Mouse (Mus musculus) midbrain, embryonic 16.5 days (tissue): ENCODE measurements around the gene Mpp2. TPM values are rescaled to one million over a fixed set of nuclear protein-coding genes. Genes with fewer than 3 reads are reported as not detected.
A peak's percentile ranks its signal among the peaks of the same experiment; 100 is the strongest.

Experiments
- ATAC-seq: fragments of 200-750 bp; cut with Nextera tagmentation; 2 replicates; pipeline ENCODE4 v1.8.0; 2017; ENCODE audit warnings: moderate TSS enrichment
- H3K27ac ChIP-seq: fragments of 300-500 bp; sonication (generic); 2 replicates; pipeline ENCODE4 v1.5.1; 2014; ENCODE audit warnings: mild to moderate bottlenecking, low read length, mixed read lengths
- H3K27me3 ChIP-seq: fragments of 300-500 bp; sonication (generic); 2 replicates; pipeline ENCODE4 v1.6.1; 2014; ENCODE audit warnings: low read depth, low read length, mixed read lengths; ENCODE audit not compliant: control insufficient read depth, insufficient read depth
- H3K36me3 ChIP-seq: fragments of 300-500 bp; sonication (generic); 2 replicates; pipeline ENCODE4 v1.6.1; 2014; ENCODE audit warnings: mild to moderate bottlenecking, low read length, moderate library complexity, mixed read lengths; ENCODE audit not compliant: control insufficient read depth, insufficient read depth
- H3K4me1 ChIP-seq: fragments of 300-500 bp; sonication (generic); 2 replicates; pipeline ENCODE4 v1.6.1; 2014; ENCODE audit warnings: mild to moderate bottlenecking, low read length, mixed read lengths; ENCODE audit not compliant: control insufficient read depth, insufficient read depth
- H3K4me2 ChIP-seq: fragments of 300-500 bp; sonication (generic); 2 replicates; pipeline ENCODE4 v1.6.1; 2014; ENCODE audit warnings: mild to moderate bottlenecking, low read length, mixed read lengths
- H3K4me3 ChIP-seq: fragments of 300-500 bp; sonication (generic); 2 replicates; pipeline ENCODE4 v1.5.1; 2014; ENCODE audit warnings: low read depth, mild to moderate bottlenecking, low read length, moderate library complexity, mixed read lengths
- H3K9ac ChIP-seq: fragments of 300-500 bp; sonication (generic); 2 replicates; pipeline ENCODE4 v1.6.1; 2014; ENCODE audit warnings: low read depth, low read length, mixed read lengths
- H3K9me3 ChIP-seq: fragments of 300-500 bp; sonication (generic); replicated peaks from 2 replicates; pipeline ENCODE4 v1.6.1; 2014; ENCODE audit warnings: mild to moderate bottlenecking, low read length, mixed read lengths; ENCODE audit not compliant: control insufficient read depth, poor library complexity, severe bottlenecking
- WGBS: fragments of 180-500 bp; shearing (Covaris S2); extraction: QIAGEN DNeasy Blood & Tissue Kit; methylation state at CpG from one replicate; pipeline ENCODE4 v1.1.7; 2014; 5-methylcytosine and 5-hydroxymethylcytosine counted together
- polyA plus RNA-seq: library from polyadenylated mRNA; unstranded; fragments of >200 nt; fragmentation: Nextera tagmentation; extraction: Ambion mirVana; gene quantifications from 2 replicates; pipeline ENCODE4 v1.2.1, GENCODE M21; 2015

The Mpp2 gene
- polyA plus RNA-seq, 1 experiment from 2014 or later = 39.9 TPM

GRCm38 (mm10) chr11:102044691-102045212 is 43.6 kb downstream of the Mpp2 start:
- H3K27ac ChIP-seq = no peak overlapping the region
- no peaks in the 10 kb centered on the region; the same call in 1 of the 2 replicates for H3K36me3 ChIP-seq
- H3K4me2 ChIP-seq = no peak overlapping the region
- ATAC-seq = no peak
- H3K9me3 ChIP-seq = peaks cover 11% of the 10 kb centered on the region; the same call in 1 of the 2 replicates
- H3K9ac ChIP-seq = no peak overlapping the region
- no peak overlapping the region for H3K4me3 ChIP-seq
- H3K27me3 ChIP-seq = no peaks in the 10 kb centered on the region
- no peaks in the 10 kb centered on the region for H3K4me1 ChIP-seq
- WGBS = 88% methylated on average over 7 of the region's 7 CpGs

- 88% methylated on average over 6 of the region's 6 CpGs for WGBS
- peaks cover 11% of the 10 kb centered on the region; the same call in 1 of the 2 replicates for H3K9me3 ChIP-seq
- ATAC-seq = no peak
- H3K4me1 ChIP-seq = no peaks in the 10 kb centered on the region
- H3K4me2 ChIP-seq = no peak overlapping the region
- H3K27me3 ChIP-seq = no peaks in the 10 kb centered on the region
- no peak overlapping the region for H3K9ac ChIP-seq
- no peaks in the 10 kb centered on the region; the same call in 1 of the 2 replicates for H3K36me3 ChIP-seq
- H3K4me3 ChIP-seq = no peak overlapping the region
- H3K27ac ChIP-seq = no peak overlapping the region
Measured at GRCm38 (mm10) chr11:102043381-102043780, 44.9 kb downstream of the Mpp2 start.

DNA sequence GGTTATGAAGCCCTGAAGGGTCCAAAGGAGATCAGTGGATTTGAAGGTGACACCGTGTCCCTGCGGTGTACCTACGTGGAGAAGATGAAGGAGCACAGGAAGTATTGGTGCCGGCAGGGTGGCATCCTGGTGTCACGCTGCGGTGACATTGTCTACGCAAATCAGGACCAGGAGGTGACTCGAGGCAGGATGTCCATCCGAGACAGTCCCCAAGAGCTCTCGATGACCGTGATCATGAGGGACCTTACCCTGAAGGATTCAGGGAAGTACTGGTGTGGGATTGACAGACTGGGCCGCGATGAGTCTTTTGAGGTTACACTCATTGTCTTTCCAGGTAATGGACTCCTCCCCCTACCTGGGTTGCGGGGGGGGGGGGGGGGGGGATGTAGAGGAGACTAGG is 45.3 kb downstream of the Mpp2 start:
- no peaks in the 10 kb centered on the region for H3K27me3 ChIP-seq
- no peak overlapping the region for H3K9ac ChIP-seq
- H3K27ac ChIP-seq = no peak overlapping the region
- no peak overlapping the region for H3K4me3 ChIP-seq
- no peaks in the 10 kb centered on the region for H3K4me1 ChIP-seq
- H3K4me2 ChIP-seq = no peak overlapping the region
- peaks cover 11% of the 10 kb centered on the region; the same call in 1 of the 2 replicates for H3K9me3 ChIP-seq
- no peak for ATAC-seq
- H3K36me3 ChIP-seq = no peaks in the 10 kb centered on the region; the same call in 1 of the 2 replicates
- WGBS = 89% methylated on average over 13 of the region's 14 CpGs

DNA sequence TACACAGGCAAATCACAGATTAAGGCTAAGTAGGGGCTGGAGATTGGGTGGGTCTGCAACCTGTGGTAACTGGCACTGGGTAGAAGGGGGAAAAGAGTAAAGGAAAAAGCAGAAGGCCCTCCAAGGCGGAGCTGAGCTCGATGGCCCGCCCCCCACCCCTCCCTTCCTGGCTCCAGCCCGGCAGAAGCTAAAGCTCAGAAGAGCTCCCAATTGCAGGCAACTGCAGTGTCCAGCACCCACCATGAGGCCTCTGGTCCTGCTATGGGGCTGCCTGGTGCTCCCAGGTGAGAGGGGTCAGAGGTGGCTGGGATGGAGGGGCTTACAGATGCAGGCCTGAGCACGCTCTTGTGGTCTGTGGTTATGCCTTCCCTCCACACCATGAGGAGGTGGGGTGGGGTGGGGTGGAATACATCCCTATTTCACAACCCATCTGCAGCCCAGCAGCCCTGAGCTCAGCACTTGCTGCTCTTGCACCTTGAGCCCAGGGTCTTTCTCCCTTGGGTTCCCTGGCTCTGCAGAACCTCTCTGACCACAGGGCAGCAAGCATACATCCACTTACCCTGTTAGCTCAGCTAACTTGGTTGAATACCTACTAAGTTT is 46.9 kb downstream of the Mpp2 start, which contains the start of gene Cd300lg:
Cd300lg (plus strand) TSS at position 160 of the 600 bp plus-strand sequence.
- Histone ChIP-seq H3K4me3 (no peak within 1 kb of the TSS), H3K4me1 (no peaks in the 10 kb centered on the region), H3K27me3 (no peaks in the 10 kb centered on the region), H3K36me3 (no peaks in the 10 kb centered on the region; the same call in 1 of the 2 replicates), H3K9me3 (peaks cover 11% of the 10 kb centered on the region; the same call in 1 of the 2 replicates), H3K4me2 (no peak within 1 kb of the TSS), H3K27ac (no peak within 1 kb of the TSS), H3K9ac (no peak within 1 kb of the TSS)
- no peak for ATAC-seq
- 66% methylated on average over 5 of the region's 5 CpGs for WGBS

DNA sequence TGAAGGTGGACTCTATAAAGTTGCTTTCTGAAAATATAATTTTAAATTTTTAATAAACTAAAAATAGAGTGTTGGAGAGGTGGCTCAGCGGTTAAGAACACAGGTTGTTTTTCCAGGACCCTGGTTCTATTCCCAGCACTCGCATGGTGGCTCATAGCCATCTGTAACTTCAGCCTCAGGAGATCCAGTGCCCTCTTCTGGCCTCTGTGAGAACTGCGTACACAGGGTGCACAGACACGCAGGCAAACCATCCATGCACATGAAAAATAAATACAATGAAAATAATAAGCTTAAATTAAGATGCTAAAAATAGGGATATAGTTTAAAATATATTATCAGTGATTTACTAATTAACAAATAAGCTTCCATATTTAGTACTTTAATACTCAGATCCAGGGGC is 47.7 kb downstream of the Mpp2 start:
- no peak overlapping the region for H3K27ac ChIP-seq
- no peak overlapping the region for H3K4me2 ChIP-seq
- no peaks in the 10 kb centered on the region; the same call in 1 of the 2 replicates for H3K36me3 ChIP-seq
- no peaks in the 10 kb centered on the region for H3K27me3 ChIP-seq
- no peak for ATAC-seq
- no peak overlapping the region for H3K4me3 ChIP-seq
- peaks cover 6% of the 10 kb centered on the region; the same call in 1 of the 2 replicates for H3K9me3 ChIP-seq
- 68% methylated on average over 4 of the region's 4 CpGs for WGBS
- H3K4me1 ChIP-seq = no peaks in the 10 kb centered on the region
- H3K9ac ChIP-seq = no peak overlapping the region

DNA sequence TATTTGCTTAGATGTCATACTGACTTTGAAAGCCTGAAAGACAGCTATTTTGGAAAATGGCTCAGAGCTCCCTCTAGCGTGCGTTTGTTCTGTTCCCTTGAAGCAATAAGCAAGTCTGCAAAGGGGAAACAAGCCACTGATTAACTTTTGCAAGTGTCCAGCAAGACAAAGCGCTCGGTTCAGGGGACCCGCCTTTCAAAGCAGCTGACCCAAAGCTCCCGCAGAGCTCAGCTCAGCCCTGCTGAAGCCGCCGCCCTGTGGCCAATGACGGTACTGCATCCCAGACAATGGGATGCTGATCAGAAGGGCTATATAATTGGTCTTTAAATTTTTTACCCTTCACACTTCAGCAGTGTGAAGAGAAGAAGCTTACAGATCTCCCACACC is 48.2 kb downstream of the Mpp2 start:
- H3K9me3 ChIP-seq = peaks cover 1% of the 10 kb centered on the region; the same call in 1 of the 2 replicates
- no peaks in the 10 kb centered on the region for H3K36me3 ChIP-seq
- no peaks in the 10 kb centered on the region for H3K27me3 ChIP-seq
- peak overlapping the region; percentile 20; the same call in 1 of the 2 replicates for H3K4me2 ChIP-seq
- H3K27ac ChIP-seq = no peak overlapping the region
- peak; percentile 48; the same call in 1 of the 2 replicates for ATAC-seq
- H3K4me1 ChIP-seq = no peaks in the 10 kb centered on the region
- WGBS = under 1% methylated on average over 9 of the region's 9 CpGs
- H3K9ac ChIP-seq = no peak overlapping the region
- H3K4me3 ChIP-seq = no peak overlapping the region

DNA sequence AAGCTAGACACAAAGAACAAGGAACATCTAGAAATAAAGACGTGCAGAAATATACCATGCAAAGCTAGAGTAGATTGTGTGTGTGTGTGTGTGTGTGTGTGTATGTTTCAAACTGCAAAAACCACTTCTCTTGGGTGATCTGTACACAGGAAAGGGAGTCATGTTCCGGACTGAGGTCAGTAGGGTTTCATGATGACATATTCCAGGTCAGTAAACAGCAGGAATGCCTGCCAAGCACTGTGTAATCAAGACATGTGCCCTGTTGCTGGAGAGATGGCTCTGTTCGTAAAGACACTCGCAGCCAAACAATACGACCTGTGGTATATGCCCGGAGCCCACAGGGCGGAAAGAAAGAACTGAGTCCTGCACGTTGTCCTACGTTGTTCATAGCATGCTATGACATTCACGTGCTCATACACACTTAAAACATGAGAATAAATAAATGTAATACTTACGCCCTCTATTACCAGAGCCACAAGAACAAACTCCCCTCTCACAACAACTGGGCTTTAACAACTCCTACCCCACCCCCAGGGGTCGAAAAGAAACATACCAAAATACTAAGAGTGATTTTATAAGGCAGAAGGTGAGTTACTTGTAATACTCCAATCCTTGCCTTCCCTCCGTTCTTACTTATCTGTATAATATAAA is 48.7 kb downstream of the Mpp2 start:
- Histone ChIP-seq H3K9ac (no peak overlapping the region), H3K4me3 (no peak overlapping the region), H3K4me1 (0 out of 2 replicates have a peak, but pooled peaks cover 2% of the 10 kb centered on the region), H3K4me2 (no peak overlapping the region), H3K9me3 (no peaks in the 10 kb centered on the region), H3K27ac (no peak overlapping the region), H3K36me3 (no peaks in the 10 kb centered on the region), H3K27me3 (no peaks in the 10 kb centered on the region)
- whole genome bisulfite sequencing = 60% methylated on average over 13 of the region's 13 CpGs
- ATAC-seq = no peak

DNA sequence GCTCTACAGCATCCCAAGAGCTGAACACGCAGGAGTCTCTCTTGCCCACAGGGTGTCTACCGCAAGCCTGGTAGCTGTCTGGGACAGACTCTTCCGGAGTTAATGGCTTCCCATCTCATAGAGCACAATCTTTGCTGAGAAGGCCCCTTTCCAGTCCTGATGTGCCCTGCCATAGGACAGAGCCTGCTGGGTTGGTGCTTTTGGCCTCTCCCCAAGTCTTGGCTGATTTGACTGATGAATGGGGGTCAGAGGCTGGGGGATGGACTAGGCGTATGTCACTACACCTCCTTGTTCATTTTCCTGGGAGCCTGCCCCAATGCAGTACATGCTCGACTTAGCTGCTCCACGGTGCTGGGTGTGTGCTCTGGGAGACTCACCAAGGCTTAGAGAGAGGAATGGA is 50.5 kb downstream of the Mpp2 start:
- H3K27me3 ChIP-seq = no peaks in the 10 kb centered on the region
- no peak for ATAC-seq
- no peak overlapping the region for H3K4me2 ChIP-seq
- H3K36me3 ChIP-seq = no peaks in the 10 kb centered on the region
- no peaks in the 10 kb centered on the region for H3K9me3 ChIP-seq
- H3K4me3 ChIP-seq = no peak overlapping the region
- 0 out of 2 replicates have a peak, but pooled peaks cover 2% of the 10 kb centered on the region for H3K4me1 ChIP-seq
- H3K9ac ChIP-seq = no peak overlapping the region
- H3K27ac ChIP-seq = no peak overlapping the region
- 79% methylated on average over 6 of the region's 6 CpGs for WGBS

DNA sequence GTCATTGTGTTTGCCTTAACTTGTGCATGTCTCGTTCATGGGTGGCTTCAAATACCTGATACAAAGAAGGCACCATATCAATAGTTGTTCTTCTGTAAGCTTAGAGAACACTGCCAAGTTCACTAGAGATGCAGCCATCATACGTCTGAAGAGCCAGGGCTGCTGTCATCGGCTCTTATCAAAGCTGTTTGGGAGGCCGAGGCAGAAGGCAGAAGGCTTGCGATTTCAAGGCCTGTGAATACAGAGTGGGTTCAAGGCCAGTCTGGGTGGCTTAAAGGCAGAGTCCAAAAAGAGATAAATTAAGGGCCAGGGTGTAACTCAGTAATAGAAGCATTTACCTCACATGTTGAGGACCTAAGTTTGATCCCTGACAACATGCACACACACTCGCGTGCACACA is 52.0 kb downstream of the Mpp2 start:
- H3K4me3 ChIP-seq = no peak overlapping the region
- no peak overlapping the region for H3K9ac ChIP-seq
- H3K9me3 ChIP-seq = no peaks in the 10 kb centered on the region
- 84% methylated on average over 7 of the region's 7 CpGs for WGBS
- H3K27me3 ChIP-seq = no peaks in the 10 kb centered on the region
- H3K27ac ChIP-seq = no peak overlapping the region
- H3K4me1 ChIP-seq = 0 out of 2 replicates have a peak, but pooled peaks cover 2% of the 10 kb centered on the region
- no peak overlapping the region for H3K4me2 ChIP-seq
- ATAC-seq = no peak
- H3K36me3 ChIP-seq = no peaks in the 10 kb centered on the region
